Mouse (Mus musculus): ENCODE measurements around the gene Usp30. TPM values are rescaled to one million over a fixed set of nuclear protein-coding genes. Genes with fewer than 3 reads are reported as not detected.

Gene Usp30
- 5.0 and 5.2 TPM in 2 replicates for polyA plus RNA-seq (2016; fragmentation: Nextera tagmentation; extraction: Ambion mirVana)

- 77% methylated on average over 6 of the region's 6 CpGs for WGBS (ENCODE audit: insufficient replicate concordance)
Measured at GRCm38 (mm10) chr5:114065161-114065560, at the start of gene Usp30. Usp30 (plus strand) TSS chr5:114065461.

GRCm38 (mm10) chr5:114024390-114024789 is 40.9 kb upstream of the Usp30 start:
- H3K27me3 ChIP-seq (replicated peaks), result peaks cover 48% of the 10 kb centered on the region
- peaks cover 6% of the 10 kb centered on the region; the same call in 1 of the 2 replicates for H3K4me1 ChIP-seq
- no peaks in the 10 kb centered on the region for H3K36me3 ChIP-seq
- no peak for ATAC-seq
- H3K27ac ChIP-seq, result no peak overlapping the region
- no peak overlapping the region for H3K9ac ChIP-seq
- WGBS (ENCODE audit: insufficient replicate concordance), result 48% methylated on average over 6 of the region's 6 CpGs
- H3K4me2 ChIP-seq, result no peak overlapping the region
- H3K9me3 ChIP-seq (replicated peaks), result no peaks in the 10 kb centered on the region
- H3K4me3 ChIP-seq, result no peak overlapping the region

More at GRCm38 (mm10) chr5:114065161-114065560, at the start of gene Usp30:
- H3K27me3 ChIP-seq (replicated peaks), result no peaks in the 10 kb centered on the region
- no peaks in the 10 kb centered on the region for H3K9me3 ChIP-seq (replicated peaks)
- H3K4me1 ChIP-seq, result no peaks in the 10 kb centered on the region
- H3K4me2 ChIP-seq, result no peak within 1 kb of the TSS
- no peak within 1 kb of the TSS for H3K27ac ChIP-seq
- ATAC-seq, result no peak
- H3K9ac ChIP-seq, result no peak within 1 kb of the TSS
- no peak within 1 kb of the TSS for H3K4me3 ChIP-seq
- H3K36me3 ChIP-seq, result no peaks in the 10 kb centered on the region

- ATAC-seq, result no peak
- H3K27me3 ChIP-seq (replicated peaks), result peaks cover 48% of the 10 kb centered on the region
- H3K27ac ChIP-seq, result no peak overlapping the region
- H3K4me1 ChIP-seq, result peaks cover 6% of the 10 kb centered on the region; the same call in 1 of the 2 replicates
- no peaks in the 10 kb centered on the region for H3K36me3 ChIP-seq
- no peak overlapping the region for H3K4me3 ChIP-seq
- H3K9me3 ChIP-seq (replicated peaks), result no peaks in the 10 kb centered on the region
- no peak overlapping the region for H3K9ac ChIP-seq
- H3K4me2 ChIP-seq, result no peak overlapping the region
- 15% methylated on average over 8 of the region's 10 CpGs for WGBS (ENCODE audit: insufficient replicate concordance)
Measured at GRCm38 (mm10) chr5:114024885-114025284, 40.4 kb upstream of the Usp30 start.

DNA sequence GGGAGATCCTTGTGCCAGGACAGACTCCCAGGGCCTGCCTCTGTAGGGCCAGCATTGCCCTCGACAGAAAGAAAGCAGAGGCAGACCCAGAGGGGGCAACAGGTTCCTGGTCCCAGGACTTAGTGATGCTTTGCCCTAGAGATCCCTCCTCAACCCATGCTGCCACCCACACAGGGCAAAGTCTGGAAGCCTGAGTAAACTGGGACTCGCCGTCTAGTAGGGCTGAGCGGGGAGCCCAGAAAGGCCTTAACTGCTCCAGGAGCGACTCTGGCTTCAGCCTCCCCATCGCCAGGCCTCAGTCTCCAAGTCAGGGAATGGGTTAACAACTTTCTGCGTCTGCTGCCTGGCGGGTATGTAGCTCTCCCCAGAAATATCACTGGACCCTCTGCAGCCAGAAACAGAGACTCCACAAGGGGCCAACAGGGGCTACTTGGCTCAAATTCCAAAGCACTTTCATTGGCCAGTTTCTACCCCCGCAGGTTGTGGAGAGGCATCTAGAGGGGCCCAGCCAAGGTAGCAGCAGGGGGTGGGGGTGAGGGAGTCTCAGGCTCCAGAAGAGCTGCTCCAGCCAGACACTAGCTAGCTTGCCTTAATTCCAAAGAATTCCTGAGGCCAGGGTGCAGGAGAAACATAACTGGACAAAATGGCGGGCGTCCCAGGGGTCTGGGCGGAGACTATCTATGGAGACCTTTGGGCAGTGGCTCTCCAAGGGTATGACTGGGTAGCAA is 37.9 kb upstream of the Usp30 start:
- WGBS (ENCODE audit: insufficient replicate concordance), result 72% methylated on average over 12 of the region's 12 CpGs

DNA sequence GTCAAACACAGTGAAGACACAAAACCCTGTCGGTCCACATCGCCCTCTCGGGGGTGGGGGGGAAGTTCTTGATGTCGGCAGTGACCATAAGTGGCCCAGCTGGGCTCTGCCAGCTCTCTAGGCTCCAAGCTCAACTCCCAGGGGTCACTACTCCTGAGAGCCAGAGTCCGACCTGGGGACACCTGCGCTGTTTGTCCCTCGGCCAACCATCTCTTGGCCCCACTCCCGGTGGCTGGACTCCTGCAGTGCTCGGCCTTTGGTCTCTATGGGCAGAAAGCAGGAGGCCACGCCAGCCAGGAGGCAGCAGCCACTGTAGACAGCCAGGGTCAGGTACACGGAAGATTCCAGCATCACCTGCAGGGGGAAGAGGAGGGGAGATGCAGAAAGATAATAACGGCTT is 37.1 kb upstream of the Usp30 start:
- Histone ChIP-seq H3K9ac (no peak overlapping the region), H3K27ac (no peak overlapping the region), H3K27me3 (replicated peaks) (peaks cover 45% of the 10 kb centered on the region), H3K4me1 (peaks cover 6% of the 10 kb centered on the region; the same call in 1 of the 2 replicates), H3K4me2 (no peak overlapping the region), H3K9me3 (replicated peaks) (no peaks in the 10 kb centered on the region), H3K4me3 (no peak overlapping the region), H3K36me3 (no peaks in the 10 kb centered on the region)
- no peak for ATAC-seq
- WGBS (ENCODE audit: insufficient replicate concordance), result 69% methylated on average over 12 of the region's 12 CpGs

More for the DNA sequence above, 37.9 kb upstream of the Usp30 start:
- peaks cover 6% of the 10 kb centered on the region; the same call in 1 of the 2 replicates for H3K4me1 ChIP-seq
- no peak overlapping the region for H3K27ac ChIP-seq
- H3K36me3 ChIP-seq, result no peaks in the 10 kb centered on the region
- H3K9me3 ChIP-seq (replicated peaks), result no peaks in the 10 kb centered on the region
- no peak overlapping the region for H3K4me2 ChIP-seq
- ATAC-seq, result no peak
- H3K27me3 ChIP-seq (replicated peaks), result peaks cover 45% of the 10 kb centered on the region
- H3K9ac ChIP-seq, result no peak overlapping the region
- no peak overlapping the region for H3K4me3 ChIP-seq

DNA sequence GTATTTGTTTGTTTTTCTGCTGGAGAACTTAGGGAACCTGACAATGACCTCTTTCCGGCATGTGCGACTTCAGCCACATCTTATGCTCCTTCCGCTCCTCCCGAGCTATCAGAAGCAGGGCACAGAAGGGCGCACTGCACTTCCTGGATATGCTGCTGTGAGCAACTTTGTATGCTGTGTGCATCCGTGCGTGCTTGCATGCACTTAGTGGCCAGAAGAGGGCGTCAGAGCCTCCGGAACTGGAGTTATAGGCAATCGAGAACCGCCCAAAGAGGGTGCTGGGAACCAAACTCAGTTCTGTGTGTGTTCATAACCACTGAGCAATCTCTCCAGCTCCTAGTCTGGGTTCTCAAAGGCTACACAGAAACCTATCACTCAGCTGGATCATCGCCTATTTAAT is 34.6 kb upstream of the Usp30 start:
- no peaks in the 10 kb centered on the region for H3K9me3 ChIP-seq (replicated peaks)
- no peak overlapping the region for H3K4me2 ChIP-seq
- H3K4me3 ChIP-seq, result no peak overlapping the region
- no peaks in the 10 kb centered on the region for H3K4me1 ChIP-seq
- no peak for ATAC-seq
- H3K27ac ChIP-seq, result no peak overlapping the region
- 74% methylated on average over 12 of the region's 12 CpGs for WGBS (ENCODE audit: insufficient replicate concordance)
- peaks cover 32% of the 10 kb centered on the region for H3K27me3 ChIP-seq (replicated peaks)
- H3K9ac ChIP-seq, result no peak overlapping the region
- H3K36me3 ChIP-seq, result no peaks in the 10 kb centered on the region

GRCm38 (mm10) chr5:114032161-114032763 is 33.0 kb upstream of the Usp30 start:
- ATAC-seq, result no peak
- Histone ChIP-seq H3K4me2 (no peak overlapping the region), H3K27ac (no peak overlapping the region), H3K4me3 (no peak overlapping the region), H3K27me3 (replicated peaks) (peaks cover 28% of the 10 kb centered on the region), H3K4me1 (no peaks in the 10 kb centered on the region), H3K9me3 (replicated peaks) (no peaks in the 10 kb centered on the region), H3K9ac (no peak overlapping the region), H3K36me3 (no peaks in the 10 kb centered on the region)
- WGBS (ENCODE audit: insufficient replicate concordance), result 46% methylated on average over 3 of the region's 3 CpGs

DNA sequence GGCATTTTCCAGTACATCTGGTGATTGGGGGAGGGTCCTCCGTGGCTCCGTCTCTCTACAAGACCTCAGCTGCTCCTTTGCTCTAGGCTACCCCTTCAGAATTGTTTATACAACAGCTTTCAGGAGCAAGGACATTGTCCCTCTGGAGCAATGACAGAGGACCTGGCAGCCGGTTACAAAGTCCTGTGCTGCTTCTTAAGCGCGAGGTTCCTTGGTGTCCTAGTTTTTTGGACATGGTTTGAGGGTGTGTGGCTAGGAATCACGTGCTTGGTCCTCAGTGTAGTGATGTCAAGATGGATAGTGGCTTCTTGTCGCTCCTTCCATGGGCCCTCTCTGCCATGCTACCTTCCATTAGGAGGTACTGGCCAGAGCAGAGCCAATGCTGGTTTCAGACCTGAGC is 30.9 kb upstream of the Usp30 start:
- 62% methylated on average over 7 of the region's 7 CpGs for WGBS (ENCODE audit: insufficient replicate concordance)
- Histone ChIP-seq H3K36me3 (no peaks in the 10 kb centered on the region), H3K4me1 (no peaks in the 10 kb centered on the region), H3K27ac (no peak overlapping the region), H3K27me3 (replicated peaks) (peaks cover 20% of the 10 kb centered on the region), H3K9me3 (replicated peaks) (no peaks in the 10 kb centered on the region), H3K4me3 (no peak overlapping the region), H3K9ac (no peak overlapping the region), H3K4me2 (no peak overlapping the region)
- ATAC-seq, result no peak

GRCm38 (mm10) chr5:114035111-114035510 is 30.1 kb upstream of the Usp30 start:
- no peak for ATAC-seq
- 60% methylated on average over 10 of the region's 10 CpGs for WGBS (ENCODE audit: insufficient replicate concordance)
- no peaks in the 10 kb centered on the region for H3K4me1 ChIP-seq

DNA sequence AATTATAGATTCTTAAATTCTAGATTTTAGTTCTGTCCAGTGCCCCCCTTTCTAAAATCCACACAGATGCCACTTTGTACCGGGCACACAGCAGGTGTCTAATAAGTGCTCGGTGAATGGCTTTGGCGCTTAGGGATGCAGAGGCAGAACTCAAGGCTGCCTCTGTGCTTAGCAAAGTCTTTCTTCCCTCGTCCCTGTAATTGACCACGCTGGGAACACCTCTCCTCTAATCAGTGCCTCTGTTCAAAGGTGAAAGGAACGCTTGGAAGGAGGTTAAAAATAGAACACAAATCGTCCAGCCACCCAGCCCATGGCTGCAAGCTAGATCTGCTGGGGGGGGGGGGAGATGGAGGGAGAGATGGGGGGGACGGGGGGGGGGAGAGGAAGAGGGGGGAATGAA is 24.8 kb upstream of the Usp30 start:
- Histone ChIP-seq H3K27me3 (replicated peaks) (peaks cover 28% of the 10 kb centered on the region), H3K4me2 (no peak overlapping the region), H3K4me3 (no peak overlapping the region), H3K9ac (no peak overlapping the region), H3K36me3 (no peaks in the 10 kb centered on the region), H3K27ac (no peak overlapping the region), H3K4me1 (peaks cover 18% of the 10 kb centered on the region), H3K9me3 (replicated peaks) (no peaks in the 10 kb centered on the region)
- ATAC-seq, result no peak
- WGBS (ENCODE audit: insufficient replicate concordance), result 46% methylated on average over 7 of the region's 8 CpGs

More at GRCm38 (mm10) chr5:114035111-114035510, 30.1 kb upstream of the Usp30 start:
- Histone ChIP-seq H3K9ac (no peak overlapping the region), H3K27me3 (replicated peaks) (peaks cover 20% of the 10 kb centered on the region), H3K36me3 (no peaks in the 10 kb centered on the region), H3K9me3 (replicated peaks) (no peaks in the 10 kb centered on the region), H3K27ac (no peak overlapping the region), H3K4me3 (no peak overlapping the region), H3K4me2 (no peak overlapping the region)

DNA sequence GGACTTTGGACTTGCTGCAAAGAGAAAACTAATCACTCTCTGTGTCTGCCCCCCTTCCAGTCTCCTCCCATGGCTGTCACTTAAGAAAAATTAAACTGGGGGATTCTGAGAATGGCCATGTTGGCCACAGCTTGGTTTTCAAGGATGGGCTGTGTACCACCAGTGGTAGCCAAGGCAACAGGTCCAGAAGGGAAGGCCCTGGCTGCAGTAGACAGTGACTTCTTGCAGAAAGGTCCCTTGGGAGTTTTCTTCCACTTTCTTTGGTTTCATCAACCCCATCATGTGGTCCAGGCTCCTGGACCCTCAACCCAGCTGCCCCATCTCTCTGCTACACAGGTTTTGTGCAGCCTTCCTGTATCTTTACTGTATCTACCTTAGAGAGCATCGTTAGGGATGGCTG is 24.4 kb upstream of the Usp30 start:
- Histone ChIP-seq H3K27ac (no peak overlapping the region), H3K36me3 (no peaks in the 10 kb centered on the region)
- WGBS (ENCODE audit: insufficient replicate concordance), result 39% methylated on average over 1 of the region's 1 CpGs

DNA sequence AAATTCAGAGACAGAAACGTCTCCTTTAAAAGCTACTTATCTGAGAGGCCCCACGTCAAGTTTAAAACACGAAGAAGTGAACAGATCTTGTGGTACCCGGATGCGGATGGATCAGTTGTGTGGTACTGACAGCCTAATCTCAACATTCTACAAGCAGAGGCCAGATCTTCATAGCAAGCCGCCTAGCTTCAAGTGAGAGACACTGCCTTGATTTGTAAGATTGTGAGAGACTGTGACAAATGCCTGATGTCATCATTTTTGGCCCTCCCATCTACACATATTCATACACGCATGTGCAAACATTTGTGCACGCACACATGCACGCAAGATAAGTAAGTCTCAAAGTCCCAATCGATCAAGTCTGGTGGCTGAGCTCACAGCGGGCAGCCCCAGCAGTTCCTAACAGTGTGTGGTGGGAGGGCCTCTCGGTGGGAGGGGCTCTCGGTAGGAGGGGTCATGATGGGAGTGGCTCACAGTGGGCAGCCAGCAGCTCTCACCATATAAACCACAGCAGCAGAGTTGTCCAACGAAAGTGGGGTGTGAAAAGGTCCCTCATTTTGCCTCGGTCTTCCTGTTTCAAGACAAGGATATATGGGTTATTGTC is 23.8 kb upstream of the Usp30 start:
- Histone ChIP-seq H3K4me3 (no peak overlapping the region), H3K27me3 (replicated peaks) (peaks cover 24% of the 10 kb centered on the region), H3K4me2 (peak overlapping the region; percentile 7; the same call in 1 of the 2 replicates), H3K9me3 (replicated peaks) (no peaks in the 10 kb centered on the region), H3K36me3 (no peaks in the 10 kb centered on the region), H3K27ac (no peak overlapping the region), H3K4me1 (peaks cover 18% of the 10 kb centered on the region), H3K9ac (no peak overlapping the region)
- WGBS (ENCODE audit: insufficient replicate concordance), result 12% methylated on average over 15 of the region's 15 CpGs
- peak; percentile 77 for ATAC-seq

More for the DNA sequence above, 24.4 kb upstream of the Usp30 start:
- H3K4me3 ChIP-seq, result no peak overlapping the region
- H3K27me3 ChIP-seq (replicated peaks), result peaks cover 28% of the 10 kb centered on the region
- no peak overlapping the region for H3K9ac ChIP-seq
- H3K9me3 ChIP-seq (replicated peaks), result no peaks in the 10 kb centered on the region
- ATAC-seq, result no peak
- H3K4me1 ChIP-seq, result peaks cover 18% of the 10 kb centered on the region
- no peak overlapping the region for H3K4me2 ChIP-seq
